Mouse (Mus musculus) stomach, embryonic 15.5 days (tissue): Measurements from ENCODE around the gene D930048N14Rik. TPM values are rescaled to one million over a fixed set of nuclear protein-coding genes. Genes with fewer than 3 reads are reported as not detected.
"Not testable (repeated sequence)": the region's sequence is repeated elsewhere in the genome, so short reads cannot be mapped to it uniquely, and the experiment has no call there.

Source experiments
- ATAC-seq: fragments of 200-750 bp; cut with Nextera tagmentation; 2 replicates; pipeline ENCODE4 v1.8.0; 2017; ENCODE audit warnings: low read depth, moderate number of reproducible peaks, moderate TSS enrichment; ENCODE audit not compliant: insufficient read depth, low FRiP score
- H3K27ac ChIP-seq: fragments of 300-500 bp; sonication (generic); 2 replicates; pipeline ENCODE4 v1.5.1; 2015; ENCODE audit warnings: mild to moderate bottlenecking, inconsistent platforms
- H3K27me3 ChIP-seq: fragments of 300-500 bp; sonication (generic); replicated peaks from 2 replicates; pipeline ENCODE4 v1.6.1; 2015; ENCODE audit warnings: inconsistent platforms
- H3K36me3 ChIP-seq: fragments of 300-500 bp; sonication (generic); 2 replicates; pipeline ENCODE4 v1.6.1; 2015; ENCODE audit warnings: inconsistent platforms
- H3K4me1 ChIP-seq: fragments of 300-500 bp; sonication (generic); 2 replicates; pipeline ENCODE4 v1.6.1; 2015; ENCODE audit warnings: inconsistent platforms
- H3K4me2 ChIP-seq: fragments of 300-500 bp; sonication (generic); 2 replicates; pipeline ENCODE4 v1.6.1; 2015; ENCODE audit warnings: mild to moderate bottlenecking, inconsistent platforms
- H3K4me3 ChIP-seq: fragments of 300-500 bp; sonication (generic); replicated peaks from 2 replicates; pipeline ENCODE4 v1.5.1; 2015; ENCODE audit warnings: inconsistent platforms
- H3K9ac ChIP-seq: fragments of 300-500 bp; sonication (generic); 2 replicates; pipeline ENCODE4 v1.6.1; 2015; ENCODE audit warnings: inconsistent platforms
- H3K9me3 ChIP-seq: fragments of 300-500 bp; sonication (generic); 2 replicates; pipeline ENCODE4 v1.6.1; 2016; ENCODE audit warnings: inconsistent platforms
- WGBS: fragments of 180-500 bp; shearing (Covaris S2); methylation state at CpG from one replicate; pipeline ENCODE4 v1.1.7; 2015; 5-methylcytosine and 5-hydroxymethylcytosine counted together
- polyA plus RNA-seq: library from polyadenylated mRNA; unstranded; fragments of >200 nt; fragmentation: Nextera tagmentation; extraction: Ambion mirVana; gene quantifications from 2 replicates; pipeline ENCODE4 v1.2.1, GENCODE M21; 2015

The D930048N14Rik gene
- polyA plus RNA-seq, 1 experiment from 2014 or later: 3.6 TPM

DNA sequence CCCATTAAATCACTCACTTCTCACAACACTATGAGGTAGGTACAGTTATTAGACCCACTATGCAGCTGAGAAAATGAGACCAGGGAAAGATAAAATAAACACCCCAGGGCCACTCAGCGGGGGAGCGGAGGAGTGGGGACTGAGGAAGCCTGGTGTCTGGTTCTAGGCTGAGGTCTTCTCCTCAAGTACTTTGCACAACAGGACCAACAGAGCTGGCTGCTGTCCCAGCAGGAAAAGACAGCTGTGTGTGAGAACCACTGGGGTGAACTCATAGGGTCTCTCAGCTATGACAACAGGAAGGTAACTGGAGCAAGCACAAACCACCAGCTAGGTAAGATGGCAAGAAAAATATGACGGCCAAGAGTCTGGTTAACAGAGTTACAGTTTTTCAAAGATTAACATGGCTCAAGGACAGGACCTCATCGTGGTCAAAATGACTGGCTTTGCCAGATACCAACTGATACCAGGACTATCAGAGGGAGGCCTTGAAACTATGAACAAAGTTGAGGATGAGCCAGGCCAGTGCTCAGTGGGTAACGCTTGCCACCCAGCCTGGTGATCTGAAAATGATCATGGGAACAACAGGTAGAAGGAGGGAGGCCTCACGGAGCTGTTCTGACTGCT is 18.5 kb upstream of the D930048N14Rik start:
- Histone ChIP-seq H3K27me3 (no peaks in the 10 kb centered on the region), H3K27ac (no peak overlapping the region), H3K4me3 (no peak overlapping the region), H3K4me1 (peaks cover 13% of the 10 kb centered on the region; the same call in 1 of the 2 replicates), H3K9me3 (no peaks in the 10 kb centered on the region), H3K4me2 (no peak overlapping the region), H3K9ac (no peak overlapping the region), H3K36me3 (peaks cover 4% of the 10 kb centered on the region; the same call in 1 of the 2 replicates)
- WGBS: 80% methylated on average over 6 of the region's 6 CpGs
- ATAC-seq: no peak

DNA sequence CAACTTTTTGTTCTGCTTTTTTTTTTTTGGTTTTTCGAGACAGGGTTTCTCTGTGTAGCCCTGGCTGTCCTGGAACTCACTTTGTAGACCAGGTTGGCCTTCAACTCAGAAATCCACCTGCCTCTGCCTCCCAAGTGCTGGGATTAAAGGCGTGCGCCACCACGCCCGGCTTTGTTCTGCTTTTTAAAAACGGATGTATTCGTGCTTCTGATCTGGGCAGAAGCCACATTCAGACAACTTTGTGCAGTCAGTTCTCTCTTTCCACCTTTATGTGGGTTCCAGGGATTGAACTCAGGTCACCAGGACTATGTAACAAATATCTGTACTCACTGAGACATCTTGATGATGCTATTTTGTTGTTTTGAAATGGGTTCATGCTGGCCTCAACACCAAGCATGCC is 17.6 kb upstream of the D930048N14Rik start:
- H3K27me3 ChIP-seq, H3K4me3 ChIP-seq, H3K9ac ChIP-seq, H3K36me3 ChIP-seq, H3K4me2 ChIP-seq, H3K9me3 ChIP-seq, H3K27ac ChIP-seq, ATAC-seq: not testable (repeated sequence)
- peaks cover 20% of the 10 kb centered on the region; the same call in 1 of the 2 replicates for H3K4me1 ChIP-seq
- WGBS: 95% methylated on average over 7 of the region's 7 CpGs

DNA sequence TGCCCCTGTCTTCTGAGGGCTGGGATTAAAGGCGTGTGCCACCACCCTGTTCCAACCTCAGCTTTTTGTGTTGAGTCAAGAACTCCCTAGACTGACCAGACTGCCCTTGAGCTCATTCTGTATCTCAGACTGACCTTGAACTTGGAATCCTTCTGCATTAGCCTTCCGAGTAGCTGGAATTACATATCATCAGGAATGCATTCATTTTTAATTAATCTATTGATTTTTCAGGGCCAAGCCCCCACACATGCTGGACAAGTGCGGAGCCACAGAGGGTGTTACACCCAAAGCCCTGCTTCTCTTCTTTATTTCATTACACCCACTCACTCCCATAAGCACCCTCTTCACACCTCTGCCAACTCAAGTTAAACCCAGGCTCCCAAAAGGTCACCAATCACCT is 17.0 kb upstream of the D930048N14Rik start:
- ATAC-seq: no peak
- Histone ChIP-seq H3K9ac (no peak overlapping the region), H3K27me3 (no peaks in the 10 kb centered on the region), H3K4me2 (no peak overlapping the region), H3K9me3 (no peaks in the 10 kb centered on the region), H3K27ac (no peak overlapping the region), H3K4me3 (no peak overlapping the region), H3K4me1 (peaks cover 21% of the 10 kb centered on the region; the same call in 1 of the 2 replicates), H3K36me3 (no peaks in the 10 kb centered on the region; the same call in 1 of the 2 replicates)
- 87% methylated on average over 3 of the region's 3 CpGs for WGBS

DNA sequence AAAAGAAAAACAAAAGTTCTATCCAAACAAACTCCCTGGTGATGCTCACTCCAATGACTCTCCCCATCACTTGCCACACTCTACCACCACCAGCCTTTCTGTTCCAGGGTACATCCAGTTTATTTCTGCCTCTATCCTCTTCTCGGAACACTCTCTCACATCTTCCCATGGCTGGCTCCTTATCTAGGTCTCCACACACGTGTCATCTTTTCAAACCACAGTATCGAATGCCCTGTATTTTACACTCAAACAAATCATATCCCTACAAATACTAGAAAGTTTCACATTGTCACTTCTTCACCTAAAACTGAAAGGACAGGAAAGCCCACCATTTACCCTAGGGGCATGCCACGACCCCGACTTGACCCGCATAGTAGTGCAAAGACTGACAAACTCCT is 15.6 kb upstream of the D930048N14Rik start:
- peak overlapping the region; percentile 82 for H3K4me2 ChIP-seq
- peak overlapping the region; percentile 82 for H3K27ac ChIP-seq
- peak overlapping the region; percentile 74 for H3K4me3 ChIP-seq
- no peaks in the 10 kb centered on the region for H3K36me3 ChIP-seq
- peaks cover 21% of the 10 kb centered on the region; the same call in 1 of the 2 replicates for H3K4me1 ChIP-seq
- ATAC-seq: no peak
- no peaks in the 10 kb centered on the region for H3K27me3 ChIP-seq
- 12% methylated on average over 6 of the region's 6 CpGs for WGBS
- H3K9ac ChIP-seq: peak overlapping the region; percentile 69; the same call in 1 of the 2 replicates
- H3K9me3 ChIP-seq: no peaks in the 10 kb centered on the region

DNA sequence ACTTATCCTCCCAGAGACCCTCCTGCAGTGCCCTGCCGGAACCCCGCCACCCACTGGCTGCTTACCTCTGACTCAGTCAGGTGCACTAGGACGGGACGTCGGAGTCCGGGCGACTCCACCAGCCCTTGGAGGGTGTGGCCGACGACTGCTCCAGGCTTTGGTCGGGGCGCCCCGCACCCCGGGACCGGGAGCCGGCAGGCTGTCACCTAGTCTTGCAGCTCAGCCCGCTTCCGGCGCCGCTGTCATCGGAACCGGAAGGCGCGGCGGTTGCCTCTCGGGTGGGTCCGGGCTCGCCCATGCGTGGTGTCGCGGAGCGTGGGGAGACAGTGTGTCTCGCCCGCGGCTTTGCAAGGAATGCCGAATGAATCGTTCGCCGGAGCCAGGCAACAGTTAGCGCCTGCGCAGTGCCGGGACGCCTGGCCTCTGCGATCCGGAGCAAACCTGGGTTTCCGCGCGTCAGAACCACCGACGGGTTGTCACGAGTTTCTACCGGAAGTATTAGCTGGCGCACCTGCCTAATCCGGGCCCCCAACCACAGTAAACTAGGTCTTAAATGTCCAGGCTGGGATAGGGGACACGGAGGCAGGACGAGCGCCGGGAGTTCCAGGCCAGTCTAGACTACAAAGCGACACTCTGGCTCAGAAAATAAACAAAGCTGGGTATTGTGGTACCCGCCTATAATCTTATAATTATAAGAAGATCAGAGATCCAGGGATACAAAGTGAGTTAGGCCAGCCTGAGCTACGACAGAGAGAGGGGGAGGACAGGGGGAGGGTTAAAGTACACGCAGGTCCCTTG is 15.0 kb upstream of the D930048N14Rik start, which contains the start of gene Rmnd5b:
Rmnd5b (minus strand) TSS at position 372 of the 798 bp plus-strand sequence.
- Histone ChIP-seq H3K9ac (peak within 1 kb of the TSS; percentile 69), H3K27ac (peak within 1 kb of the TSS; percentile 82), H3K36me3 (no peaks in the 10 kb centered on the region), H3K27me3 (no peaks in the 10 kb centered on the region), H3K9me3 (no peaks in the 10 kb centered on the region), H3K4me1 (peaks cover 21% of the 10 kb centered on the region; the same call in 1 of the 2 replicates), H3K4me2 (peak within 1 kb of the TSS; percentile 82), H3K4me3 (peak within 1 kb of the TSS; percentile 74)
- peak; percentile 83 for ATAC-seq
- under 1% methylated on average over 61 of the region's 61 CpGs for WGBS

DNA sequence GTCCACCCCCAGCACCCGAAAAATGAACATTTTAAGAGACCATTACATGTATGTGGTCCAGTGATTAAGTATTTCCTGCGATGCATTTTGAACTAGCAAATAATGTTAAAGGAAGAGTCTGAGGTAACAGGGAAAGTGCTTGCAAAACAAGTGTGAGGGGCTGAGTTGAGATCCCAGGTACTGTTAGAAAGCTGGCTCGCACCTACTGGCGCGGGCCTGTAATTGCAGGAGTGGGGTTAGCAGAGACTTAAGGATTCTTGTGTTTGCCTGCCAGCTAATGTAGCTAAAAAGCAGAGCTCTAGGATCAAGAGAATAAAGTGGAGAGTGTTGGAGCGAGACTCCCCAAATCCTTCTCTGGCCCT is 14.4 kb upstream of the D930048N14Rik start:
- peak; percentile 32; the same call in 1 of the 2 replicates for ATAC-seq
- H3K4me1 ChIP-seq: peaks cover 21% of the 10 kb centered on the region; the same call in 1 of the 2 replicates
- peak overlapping the region; percentile 74 for H3K4me3 ChIP-seq
- no peaks in the 10 kb centered on the region for H3K9me3 ChIP-seq
- H3K9ac ChIP-seq: peak overlapping the region; percentile 69
- 3% methylated on average over 6 of the region's 6 CpGs for WGBS
- H3K27ac ChIP-seq: peak overlapping the region; percentile 82
- H3K4me2 ChIP-seq: peak overlapping the region; percentile 82
- H3K27me3 ChIP-seq: no peaks in the 10 kb centered on the region
- H3K36me3 ChIP-seq: no peaks in the 10 kb centered on the region

DNA sequence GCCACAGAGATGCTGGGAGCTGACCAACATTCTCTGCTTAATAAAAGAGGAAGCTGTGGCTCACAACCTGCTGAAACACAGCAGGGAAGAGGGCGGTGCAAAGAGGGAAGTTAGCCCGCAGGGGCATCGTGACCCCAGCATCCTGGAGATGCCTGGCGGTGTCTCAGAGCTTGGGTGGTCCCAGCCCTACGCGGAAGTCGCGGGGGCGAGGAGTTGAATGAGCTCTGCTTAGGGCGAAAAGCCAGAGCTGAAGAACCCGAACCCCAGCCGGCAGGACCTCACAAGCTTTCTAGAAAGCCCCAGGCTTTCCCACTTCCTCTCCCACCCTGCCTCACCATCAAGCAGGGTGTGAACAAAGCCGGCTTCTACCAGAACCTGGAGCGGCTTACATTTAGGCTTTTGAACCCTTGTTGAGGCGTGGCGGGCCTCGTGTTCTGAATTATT is 12.8 kb upstream of the D930048N14Rik start:
- H3K4me1 ChIP-seq: peaks cover 21% of the 10 kb centered on the region; the same call in 1 of the 2 replicates
- H3K36me3 ChIP-seq: no peaks in the 10 kb centered on the region
- peak overlapping the region; percentile 18 for H3K4me3 ChIP-seq
- ATAC-seq: no peak
- H3K9ac ChIP-seq: no peak overlapping the region
- H3K9me3 ChIP-seq: no peaks in the 10 kb centered on the region
- H3K27me3 ChIP-seq: no peaks in the 10 kb centered on the region
- H3K4me2 ChIP-seq: peak overlapping the region; percentile 50
- WGBS: 7% methylated on average over 17 of the region's 17 CpGs
- peak overlapping the region; percentile 66 for H3K27ac ChIP-seq

DNA sequence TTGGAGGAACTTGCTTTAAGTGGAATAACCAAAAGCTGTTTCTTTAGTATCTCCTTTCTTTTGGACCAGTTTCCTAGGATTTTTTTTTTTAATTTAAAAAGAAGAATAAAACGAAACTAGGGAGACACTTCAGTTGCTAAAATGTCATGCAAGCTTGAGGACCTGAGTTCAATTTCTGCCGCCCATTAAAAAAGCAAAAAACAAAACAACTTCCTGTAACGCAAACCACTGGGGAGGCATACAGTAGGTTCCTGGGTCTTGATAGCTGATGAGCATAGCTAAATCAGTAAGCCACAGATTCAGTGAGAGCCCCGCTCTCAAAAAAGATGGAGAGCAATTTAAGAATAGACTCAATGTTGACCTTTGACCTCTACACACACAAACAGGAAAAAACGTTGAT is 12.3 kb upstream of the D930048N14Rik start:
- Histone ChIP-seq H3K27me3 (no peaks in the 10 kb centered on the region), H3K9me3 (no peaks in the 10 kb centered on the region), H3K4me3 (no peak overlapping the region), H3K9ac (no peak overlapping the region), H3K36me3 (peaks cover under 1% of the 10 kb centered on the region; the same call in 1 of the 2 replicates), H3K4me2 (peak overlapping the region; percentile 50), H3K4me1 (peaks cover 22% of the 10 kb centered on the region; the same call in 1 of the 2 replicates), H3K27ac (peak overlapping the region; percentile 66)
- ATAC-seq: no peak
- 65% methylated on average over 5 of the region's 5 CpGs for WGBS

DNA sequence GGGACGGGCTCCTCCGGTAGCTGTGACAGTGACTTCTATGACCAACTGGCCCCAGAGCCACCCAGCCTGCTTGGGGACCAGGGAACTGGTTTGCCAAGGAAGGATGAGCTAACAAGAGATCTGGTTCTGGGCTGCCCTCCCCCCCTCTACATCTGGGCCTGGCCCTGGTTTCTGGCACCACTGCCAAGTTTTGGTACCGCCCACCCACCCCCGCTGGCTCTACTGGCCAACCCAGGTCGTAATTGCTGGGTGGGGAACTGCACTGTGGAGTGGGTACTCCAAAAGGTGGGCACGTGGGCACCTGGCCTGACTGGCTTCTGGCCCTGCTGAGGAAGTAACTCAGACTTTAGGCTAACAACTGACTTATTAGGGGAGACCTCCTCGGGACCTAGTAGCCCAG is 10.0 kb upstream of the D930048N14Rik start:
- Histone ChIP-seq H3K4me3 (no peak overlapping the region), H3K27me3 (no peaks in the 10 kb centered on the region), H3K9ac (no peak overlapping the region), H3K4me1 (peaks cover 16% of the 10 kb centered on the region; the same call in 1 of the 2 replicates), H3K4me2 (no peak overlapping the region), H3K27ac (0 out of 2 replicates have a peak overlapping the region, but pooled peaks have one; percentile 16), H3K36me3 (peaks cover 5% of the 10 kb centered on the region; the same call in 1 of the 2 replicates), H3K9me3 (no peaks in the 10 kb centered on the region)
- ATAC-seq: no peak
- 74% methylated on average over 7 of the region's 7 CpGs for WGBS

DNA sequence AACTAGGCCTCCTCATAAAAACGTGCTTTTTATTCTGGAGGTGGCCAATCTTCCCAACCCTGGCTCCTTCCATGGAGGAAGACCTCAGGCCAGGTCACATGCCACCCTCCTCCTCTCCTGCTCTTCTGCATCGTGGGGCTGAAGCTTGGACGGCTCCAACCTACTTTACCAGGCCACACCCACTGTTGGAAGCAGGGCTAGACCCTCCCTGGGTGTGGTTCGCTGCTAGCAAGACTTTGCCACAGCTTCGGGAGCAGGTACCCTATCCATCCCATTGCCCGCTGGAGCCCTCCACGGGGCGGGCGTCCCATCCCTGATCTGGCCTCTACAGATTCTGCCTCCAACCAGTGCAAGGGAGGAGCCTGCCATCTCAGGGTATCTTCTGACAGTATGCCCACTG is 7.6 kb upstream of the D930048N14Rik start:
- Histone ChIP-seq H3K4me1 (peaks cover 13% of the 10 kb centered on the region), H3K9ac (no peak overlapping the region), H3K9me3 (no peaks in the 10 kb centered on the region), H3K4me3 (no peak overlapping the region), H3K27me3 (no peaks in the 10 kb centered on the region), H3K27ac (no peak overlapping the region), H3K4me2 (no peak overlapping the region), H3K36me3 (peaks cover 5% of the 10 kb centered on the region; the same call in 1 of the 2 replicates)
- 68% methylated on average over 9 of the region's 9 CpGs for WGBS
- no peak for ATAC-seq

DNA sequence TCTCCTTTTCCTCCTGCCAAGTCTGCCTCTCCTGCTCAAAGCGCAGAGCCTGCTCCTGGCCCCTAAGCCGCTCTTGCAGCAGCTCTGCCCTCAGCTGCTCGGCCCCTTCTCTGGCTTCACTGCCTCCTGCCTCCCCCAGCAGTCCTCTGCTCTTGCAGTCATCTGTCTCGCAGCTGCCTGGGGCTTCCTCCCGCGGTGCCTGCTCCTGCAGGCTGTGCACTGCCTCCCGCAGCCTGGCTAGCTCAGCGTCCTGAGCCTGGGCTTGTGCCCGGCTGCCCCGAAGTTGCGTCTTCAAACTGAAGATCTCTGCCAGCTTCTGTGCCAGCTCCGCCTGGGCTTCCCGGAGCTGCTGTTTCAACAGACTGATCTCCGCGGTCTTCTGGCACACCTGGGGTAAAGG is 7.0 kb upstream of the D930048N14Rik start:
- Histone ChIP-seq H3K9ac (no peak overlapping the region), H3K36me3 (peaks cover 5% of the 10 kb centered on the region; the same call in 1 of the 2 replicates), H3K4me2 (no peak overlapping the region), H3K4me3 (no peak overlapping the region), H3K9me3 (no peaks in the 10 kb centered on the region), H3K27ac (no peak overlapping the region), H3K4me1 (peaks cover 12% of the 10 kb centered on the region; the same call in 1 of the 2 replicates), H3K27me3 (no peaks in the 10 kb centered on the region)
- WGBS: 51% methylated on average over 15 of the region's 15 CpGs
- no peak for ATAC-seq

DNA sequence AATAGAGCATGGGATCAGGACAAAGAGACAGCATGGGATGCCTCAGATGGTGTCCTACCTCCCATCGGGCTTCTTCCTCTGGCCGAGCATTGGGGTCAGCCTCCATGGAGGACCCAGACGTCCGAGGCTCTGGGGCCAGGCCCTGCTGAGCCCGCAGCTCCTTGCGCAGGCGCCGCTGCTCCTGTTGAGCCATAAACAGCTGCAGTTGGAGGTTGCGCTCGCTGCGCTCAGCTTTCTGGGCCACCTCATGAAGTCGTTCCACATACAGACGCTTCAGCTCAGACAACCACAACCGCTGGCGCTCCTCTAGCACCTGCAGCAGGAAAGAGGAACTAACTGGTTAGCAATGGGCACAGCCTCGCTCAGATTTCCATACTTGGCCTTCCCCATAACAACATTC is 6.5 kb upstream of the D930048N14Rik start:
- Histone ChIP-seq H3K4me3 (no peak overlapping the region), H3K9me3 (no peaks in the 10 kb centered on the region), H3K9ac (no peak overlapping the region), H3K27me3 (no peaks in the 10 kb centered on the region), H3K4me2 (no peak overlapping the region), H3K36me3 (peaks cover 5% of the 10 kb centered on the region; the same call in 1 of the 2 replicates), H3K27ac (no peak overlapping the region), H3K4me1 (peaks cover 13% of the 10 kb centered on the region)
- ATAC-seq: no peak
- WGBS: 79% methylated on average over 16 of the region's 16 CpGs
